Mouse (Mus musculus) heart, embryonic 14.5 days (tissue): ENCODE data around the gene Rbms3. TPM values are rescaled to one million over a fixed set of nuclear protein-coding genes. Genes with fewer than 3 reads are reported as not detected.

Source experiments
- ATAC-seq: fragments of 200-750 bp; cut with Nextera tagmentation; 2 replicates; pipeline ENCODE4 v1.8.0; 2017; ENCODE audit warnings: low read depth, moderate TSS enrichment; ENCODE audit not compliant: insufficient number of reproducible peaks, insufficient read depth, low FRiP score
- H3K27ac ChIP-seq, 2 experiments: fragments of 200-500 bp in 1 of 2; fragments of 300-500 bp in 1 of 2; sonication (generic) in 1 of 2; replicated peaks in 1 of 2; 2 replicates each; pipeline ENCODE4 v1.5.1; 2012 to 2014; ENCODE audit warnings: low read depth in 2 of 2, low read length in 2 of 2, control low read depth in 1 of 2, mild to moderate bottlenecking in 1 of 2, mixed read lengths in 1 of 2; ENCODE audit not compliant: control insufficient read depth in 1 of 2, insufficient read depth in 1 of 2
- H3K27me3 ChIP-seq: fragments of 300-500 bp; sonication (generic); 2 replicates; pipeline ENCODE4 v1.6.1; 2014; ENCODE audit warnings: mild to moderate bottlenecking, low read length, control low read depth; ENCODE audit not compliant: control insufficient read depth, insufficient read depth
- H3K36me3 ChIP-seq: fragments of 300-500 bp; sonication (generic); 2 replicates; pipeline ENCODE4 v1.6.1; 2014; ENCODE audit warnings: mild to moderate bottlenecking, control low read depth, low read length, mixed read lengths; ENCODE audit not compliant: control insufficient read depth, insufficient read depth
- H3K4me1 ChIP-seq, 2 experiments: fragments of 200-500 bp in 1 of 2; fragments of 300-500 bp in 1 of 2; sonication (generic) in 1 of 2; 2 replicates each; pipeline ENCODE4 v1.6.1; 2012 to 2014; ENCODE audit warnings: low read length in 2 of 2, control low read depth in 1 of 2, mixed read lengths in 1 of 2; ENCODE audit not compliant: control insufficient read depth in 2 of 2, insufficient read depth in 2 of 2
- H3K4me2 ChIP-seq: fragments of 300-500 bp; sonication (generic); 2 replicates; pipeline ENCODE4 v1.6.1; 2014; ENCODE audit warnings: mild to moderate bottlenecking, low read length
- H3K4me3 ChIP-seq, 2 experiments: fragments of 200-500 bp in 1 of 2; fragments of 300-500 bp in 1 of 2; sonication (generic) in 1 of 2; 2 replicates each; pipeline ENCODE4 v1.5.1; 2012 to 2014; ENCODE audit warnings: low read length in 2 of 2, mild to moderate bottlenecking in 2 of 2, control low read depth in 1 of 2, low read depth in 1 of 2, moderate library complexity in 1 of 2; ENCODE audit not compliant: control insufficient read depth in 1 of 2, insufficient read depth in 1 of 2
- H3K9ac ChIP-seq: fragments of 300-500 bp; sonication (generic); 2 replicates; pipeline ENCODE4 v1.6.1; 2014; ENCODE audit warnings: mild to moderate bottlenecking, low read length
- H3K9me3 ChIP-seq: fragments of 300-500 bp; sonication (generic); 2 replicates; pipeline ENCODE4 v1.6.1; 2016; ENCODE audit warnings: low read length, control low read depth; ENCODE audit not compliant: control insufficient read depth
- WGBS: fragments of 180-500 bp; shearing (Covaris S2); extraction: QIAGEN DNeasy Blood & Tissue Kit; methylation state at CpG from one replicate; pipeline ENCODE4 v1.1.7; 2014; 5-methylcytosine and 5-hydroxymethylcytosine counted together
- polyA plus RNA-seq: library from polyadenylated mRNA; unstranded; fragments of >200 nt; fragmentation: Nextera tagmentation; extraction: Ambion mirVana; gene quantifications from 2 replicates; pipeline ENCODE4 v1.2.1, GENCODE M21; 2014

The Rbms3 gene
- polyA plus RNA-seq, 1 experiment from 2014 or later = 39.4 TPM

DNA sequence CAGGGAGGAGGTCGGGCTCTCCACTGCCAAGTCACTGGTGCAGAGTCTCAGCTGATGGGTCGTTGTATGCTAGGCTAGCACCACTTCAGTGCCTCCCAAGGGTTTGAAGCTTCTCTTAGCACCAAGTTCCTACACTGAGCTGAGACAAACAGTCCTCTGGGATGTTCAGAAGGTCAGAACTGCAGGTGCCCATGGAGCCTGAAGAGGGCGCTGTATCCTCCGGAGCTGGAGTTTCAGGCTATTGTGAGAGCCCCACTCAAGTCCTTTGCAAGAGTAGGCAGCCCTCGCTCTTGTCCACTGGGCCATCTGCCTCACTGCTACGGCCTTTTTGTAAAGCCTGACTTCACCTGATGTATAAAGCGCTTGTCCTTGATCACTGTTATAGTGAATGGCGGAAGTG is 6.8 kb upstream of the Rbms3 start:
- no peak overlapping the region for H3K4me2 ChIP-seq
- H3K36me3 ChIP-seq = no peaks in the 10 kb centered on the region
- H3K4me1 ChIP-seq = peaks cover 0 to 7% of the 10 kb centered on the region in 2 experiments; a peak in 2 of 4 replicates
- H3K27me3 ChIP-seq = no peaks in the 10 kb centered on the region
- no peaks in the 10 kb centered on the region for H3K9me3 ChIP-seq
- 72% methylated on average over 8 of the region's 8 CpGs for whole genome bisulfite sequencing
- no peak overlapping the region for H3K9ac ChIP-seq
- no peak for ATAC-seq
- no peak overlapping the region for H3K27ac ChIP-seq
- no peak overlapping the region for H3K4me3 ChIP-seq

DNA sequence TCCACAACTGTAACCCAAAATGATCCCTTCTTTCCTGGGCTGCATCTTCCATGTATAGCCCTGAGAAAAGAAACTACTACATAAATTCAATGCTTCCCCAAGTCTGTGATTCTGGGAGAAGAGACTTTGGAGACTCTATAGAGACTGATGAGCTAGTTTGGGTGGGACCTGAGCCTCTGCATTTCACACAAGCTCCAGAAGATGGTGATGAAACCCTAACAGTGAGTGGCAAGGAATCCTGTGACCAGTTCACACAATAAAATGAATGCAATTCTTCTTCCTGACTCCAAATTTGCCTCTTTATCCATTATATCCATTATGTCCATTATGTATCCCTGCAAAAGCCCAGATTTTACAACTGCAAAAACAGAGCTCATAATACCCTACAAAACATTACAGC is 2.5 kb downstream of the Rbms3 start:
- Histone ChIP-seq H3K9me3 (no peaks in the 10 kb centered on the region), H3K27ac (no peak overlapping the region), H3K9ac (no peak overlapping the region), H3K36me3 (no peaks in the 10 kb centered on the region), H3K4me2 (no peak overlapping the region), H3K27me3 (no peaks in the 10 kb centered on the region), H3K4me3 (no peak overlapping the region), H3K4me1 (no peaks in the 10 kb centered on the region)
- no peak for ATAC-seq

DNA sequence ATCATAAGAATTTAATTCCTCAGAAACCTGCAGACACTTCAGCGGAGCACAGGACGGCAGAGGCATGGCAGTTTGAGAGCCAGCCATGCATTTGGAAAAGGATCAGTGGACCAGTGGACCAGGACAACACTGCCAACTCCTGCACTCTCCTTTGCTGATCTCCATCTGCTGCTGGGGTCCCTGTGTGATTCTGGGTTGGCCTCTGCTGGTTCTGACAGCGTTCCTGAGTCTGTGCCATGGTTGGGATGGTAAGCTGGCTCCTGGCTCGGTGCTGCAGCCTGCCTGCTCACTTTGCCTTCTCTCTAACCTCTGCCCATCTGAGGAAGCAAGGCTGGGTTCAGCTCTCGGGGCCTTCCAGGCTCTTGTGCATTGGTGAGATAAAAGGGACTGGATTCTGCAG is 28.9 kb downstream of the Rbms3 start:
- H3K4me3 ChIP-seq = no peak overlapping the region
- H3K9me3 ChIP-seq = no peaks in the 10 kb centered on the region
- H3K9ac ChIP-seq = no peak overlapping the region
- 71% methylated on average over 5 of the region's 5 CpGs for WGBS
- no peak overlapping the region for H3K27ac ChIP-seq
- ATAC-seq = no peak
- H3K4me1 ChIP-seq = no peaks in the 10 kb centered on the region
- no peaks in the 10 kb centered on the region for H3K36me3 ChIP-seq
- H3K4me2 ChIP-seq = no peak overlapping the region
- no peaks in the 10 kb centered on the region for H3K27me3 ChIP-seq

DNA sequence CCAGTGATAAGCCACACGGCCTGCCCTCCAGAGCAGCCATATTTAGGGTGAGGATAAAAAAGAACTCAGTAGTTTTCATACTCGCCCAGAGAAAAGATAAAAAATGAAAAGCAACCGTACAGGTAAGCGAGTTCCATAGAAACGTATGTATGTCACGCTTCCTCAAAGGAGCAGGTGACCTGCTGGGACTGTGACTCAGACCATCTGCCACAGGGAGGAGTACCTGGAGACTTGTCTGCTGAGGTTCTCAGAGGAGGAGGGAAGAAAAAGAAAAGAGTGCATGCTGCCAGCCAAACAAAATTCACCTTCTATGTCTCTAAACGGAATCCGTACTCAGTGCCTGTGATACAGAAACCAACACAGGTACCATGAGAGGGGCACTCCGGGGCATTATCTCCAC is 30.4 kb downstream of the Rbms3 start:
- H3K4me3 ChIP-seq = no peak overlapping the region
- H3K27ac ChIP-seq = no peak overlapping the region
- H3K9ac ChIP-seq = no peak overlapping the region
- no peaks in the 10 kb centered on the region for H3K36me3 ChIP-seq
- H3K27me3 ChIP-seq = no peaks in the 10 kb centered on the region
- ATAC-seq = no peak
- no peak overlapping the region for H3K4me2 ChIP-seq
- no peaks in the 10 kb centered on the region for H3K9me3 ChIP-seq
- 71% methylated on average over 9 of the region's 9 CpGs for whole genome bisulfite sequencing
- H3K4me1 ChIP-seq = no peaks in the 10 kb centered on the region

DNA sequence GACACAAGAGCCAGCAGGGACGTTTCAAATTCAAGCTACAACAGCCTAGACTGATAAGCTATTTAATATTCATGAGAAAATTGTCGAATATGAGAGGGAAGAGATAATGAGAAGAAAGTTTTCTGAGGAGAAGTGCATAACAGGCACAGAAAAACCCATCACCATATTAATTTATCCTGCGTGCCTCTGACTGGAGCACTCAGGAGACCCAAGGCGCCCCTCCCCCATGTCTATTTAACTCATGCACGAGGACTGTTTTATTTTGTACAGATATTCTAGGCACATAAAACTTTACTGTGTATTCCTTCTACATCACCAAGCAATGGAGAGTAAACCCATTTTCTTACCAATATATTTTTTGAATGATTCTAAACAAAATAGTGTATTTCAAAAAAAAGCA is 33.6 kb downstream of the Rbms3 start:
- Histone ChIP-seq H3K4me1 (no peaks in the 10 kb centered on the region), H3K4me3 (no peak overlapping the region), H3K27me3 (no peaks in the 10 kb centered on the region), H3K36me3 (no peaks in the 10 kb centered on the region), H3K27ac (no peak overlapping the region), H3K9ac (no peak overlapping the region), H3K4me2 (no peak overlapping the region), H3K9me3 (no peaks in the 10 kb centered on the region)
- WGBS = 52% methylated on average over 5 of the region's 5 CpGs
- ATAC-seq = no peak

DNA sequence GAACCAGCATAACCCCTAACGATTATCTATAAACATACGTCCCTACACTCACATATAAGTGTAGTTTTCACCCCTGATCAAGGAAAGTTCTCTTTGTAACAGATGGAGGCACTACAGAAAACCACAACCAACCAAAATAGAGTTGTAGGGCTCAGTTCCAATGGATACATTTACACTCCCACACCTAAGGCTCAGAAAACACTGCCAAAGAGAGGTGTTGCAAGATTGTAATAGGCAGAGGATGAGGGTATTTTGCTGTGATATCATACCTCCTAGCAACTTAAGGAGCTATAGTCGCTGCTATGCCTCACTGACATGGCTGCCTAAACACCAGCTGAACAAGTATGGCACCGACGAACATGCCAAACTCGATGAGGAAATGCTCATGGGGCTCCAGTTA is 44.4 kb downstream of the Rbms3 start:
- WGBS = 80% methylated on average over 6 of the region's 6 CpGs

DNA sequence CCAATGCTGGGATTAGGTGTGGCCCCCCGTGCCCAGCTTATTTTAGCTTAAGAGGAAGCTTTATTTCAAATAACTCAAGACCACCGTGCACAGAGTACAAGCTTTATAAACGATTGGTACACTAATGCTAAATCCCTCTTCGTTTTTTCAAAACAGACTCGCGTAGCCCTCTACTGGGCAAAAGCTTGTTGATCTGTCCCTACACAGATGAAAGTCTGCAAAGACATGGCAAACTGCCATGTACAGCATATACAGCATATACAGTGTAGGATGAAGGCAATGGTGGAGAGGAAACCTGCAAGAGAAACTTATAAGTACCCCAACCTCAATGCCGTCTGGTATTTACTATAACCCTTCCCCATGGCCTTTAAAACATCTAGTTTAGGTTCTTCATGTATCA is 46.1 kb downstream of the Rbms3 start:
- H3K27ac ChIP-seq = no peak overlapping the region
- no peaks in the 10 kb centered on the region for H3K4me1 ChIP-seq
- WGBS = 53% methylated on average over 7 of the region's 7 CpGs
- H3K36me3 ChIP-seq = no peaks in the 10 kb centered on the region
- no peaks in the 10 kb centered on the region for H3K27me3 ChIP-seq
- H3K9ac ChIP-seq = no peak overlapping the region
- ATAC-seq = no peak
- no peak overlapping the region for H3K4me2 ChIP-seq
- H3K4me3 ChIP-seq = no peak overlapping the region
- H3K9me3 ChIP-seq = no peaks in the 10 kb centered on the region

More for the DNA sequence above, 44.4 kb downstream of the Rbms3 start:
- Histone ChIP-seq H3K36me3 (no peaks in the 10 kb centered on the region), H3K9me3 (no peaks in the 10 kb centered on the region), H3K27ac (no peak overlapping the region), H3K27me3 (no peaks in the 10 kb centered on the region), H3K4me1 (no peaks in the 10 kb centered on the region), H3K9ac (no peak overlapping the region), H3K4me3 (no peak overlapping the region), H3K4me2 (no peak overlapping the region)
- no peak for ATAC-seq

DNA sequence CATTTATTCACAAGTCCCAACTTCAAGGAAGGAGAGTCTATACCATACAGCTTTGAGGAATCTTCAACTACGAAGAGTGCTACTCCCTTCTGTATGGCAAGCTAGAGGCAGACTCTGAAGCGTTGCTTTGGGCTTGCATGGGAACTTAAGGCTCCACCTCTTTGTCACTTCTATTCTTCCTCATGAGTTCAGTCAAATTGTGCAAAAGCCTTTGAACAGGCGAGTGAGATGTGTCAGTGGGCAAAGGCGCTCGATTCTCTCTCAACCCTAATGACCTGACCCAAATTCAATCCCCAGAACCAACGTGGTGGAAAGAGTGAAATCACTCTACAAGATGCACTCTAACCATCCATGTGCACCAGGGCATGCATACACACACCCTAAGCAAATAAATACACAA is 47.1 kb downstream of the Rbms3 start:
- no peaks in the 10 kb centered on the region for H3K36me3 ChIP-seq
- no peak overlapping the region for H3K9ac ChIP-seq
- no peaks in the 10 kb centered on the region for H3K4me1 ChIP-seq
- WGBS = 81% methylated on average over 6 of the region's 6 CpGs
- H3K4me3 ChIP-seq = no peak overlapping the region
- ATAC-seq = no peak
- no peaks in the 10 kb centered on the region for H3K9me3 ChIP-seq
- H3K27me3 ChIP-seq = no peaks in the 10 kb centered on the region
- no peak overlapping the region for H3K27ac ChIP-seq
- H3K4me2 ChIP-seq = no peak overlapping the region
